Mouse (Mus musculus) CH12.LX (cell line): Measurements from ENCODE around the gene Exoc1.

ENCODE experiments used
- CHD2 ChIP-seq: IDR thresholded peaks from 2 replicates; pipeline ENCODE4 v1.6.1; 2011; ENCODE audit warnings: low read length, improper control_type of control experiment
- CTCF ChIP-seq, 2 experiments: IDR thresholded peaks in 1 of 2; conservative IDR thresholded peaks in 1 of 2; 2 replicates each; pipeline ENCODE4 v1.5.1; 2011 to 2012; ENCODE audit warnings: low read depth in 2 of 2, low read length in 2 of 2, improper control_type of control experiment in 1 of 2, inconsistent platforms in 1 of 2, mild to moderate bottlenecking in 1 of 2, moderate library complexity in 1 of 2
- ETS1 ChIP-seq: conservative IDR thresholded peaks from 2 replicates; pipeline ENCODE4 v1.6.1; 2012; ENCODE audit warnings: low read depth, mild to moderate bottlenecking, inconsistent platforms, low read length, improper control_type of control experiment, moderate library complexity
- JUND ChIP-seq: conservative IDR thresholded peaks from 2 replicates; pipeline ENCODE4 v1.6.1; 2011; ENCODE audit warnings: low read depth, low read length, improper control_type of control experiment
- MYC ChIP-seq: IDR thresholded peaks from 2 replicates; pipeline ENCODE4 v1.6.1; 2011; ENCODE audit warnings: low read depth, mild to moderate bottlenecking, improper control_type of control experiment, low read length

DNA sequence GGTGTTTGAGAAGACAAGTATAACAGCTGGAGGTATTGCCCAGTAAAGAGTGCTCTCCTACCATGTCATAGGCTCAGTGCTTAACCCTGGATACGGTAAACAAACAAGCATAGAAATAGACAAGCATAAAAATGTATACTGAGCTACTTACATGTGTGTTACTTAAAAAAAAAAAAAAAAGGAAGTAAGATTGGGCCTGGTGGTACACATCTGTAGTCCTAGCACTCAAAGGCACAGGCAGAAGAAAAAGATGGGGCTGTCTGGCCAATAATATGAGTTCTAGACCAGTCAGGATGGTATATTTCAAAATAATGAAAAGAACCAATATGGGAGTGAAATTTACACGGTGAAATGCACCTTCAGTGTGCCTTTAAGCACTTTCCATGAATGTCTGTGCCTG, 60.9 kb downstream of the Exoc1 start:
- TF ChIP-seq MYC = no peak
- TF ChIP-seq ETS1 = no peak
- TF ChIP-seq CTCF (conservative IDR thresholded peaks at IDR 0.05 in 1 of 2, IDR thresholded peaks at IDR 0.05 in 1 of 2; ENCODE audit: low read depth in 2 of 2, low read length in 2 of 2) = no peak
- no peak for TF ChIP-seq CHD2
- no peak for TF ChIP-seq JUND
